Mouse (Mus musculus) G1E (cell line): ENCODE data around the gene Rap1gap2.

Source experiments
- CTCF ChIP-seq: IDR thresholded peaks from 2 replicates; pipeline ENCODE4 v1.5.1; 2012; ENCODE audit warnings: low read depth, low read length, inconsistent platforms, mixed read lengths
- GATA1 ChIP-seq: IDR thresholded peaks from 2 replicates; pipeline ENCODE4 v1.6.1; 2012; ENCODE audit warnings: borderline replicate concordance, low read length, inconsistent platforms, mixed read lengths
- GATA2 ChIP-seq: IDR thresholded peaks from 2 replicates; pipeline ENCODE4 v1.6.1; 2012; ENCODE audit warnings: low read depth, low read length, inconsistent platforms, borderline replicate concordance
- POLR2AphosphoS5 ChIP-seq: IDR thresholded peaks from 2 replicates; pipeline ENCODE4 v1.6.1; 2012; ENCODE audit warnings: low read depth, low read length, inconsistent platforms; ENCODE audit not compliant: insufficient replicate concordance
- TAL1 ChIP-seq: conservative IDR thresholded peaks from 2 replicates; pipeline ENCODE4 v1.6.1; 2012; ENCODE audit warnings: low read depth, low read length, inconsistent platforms, mixed read lengths

- no peak for TF ChIP-seq CTCF
- TF ChIP-seq POLR2AphosphoS5 = no peak
- no peak for TF ChIP-seq GATA1
- no peak for TF ChIP-seq TAL1
- no peak for TF ChIP-seq GATA2
Observed at GRCm38 (mm10) chr11:74653385-74653784, 42.7 kb upstream of the Rap1gap2 start.
